Mouse (Mus musculus): Measurements from ENCODE around the gene Mucl3.

DNA sequence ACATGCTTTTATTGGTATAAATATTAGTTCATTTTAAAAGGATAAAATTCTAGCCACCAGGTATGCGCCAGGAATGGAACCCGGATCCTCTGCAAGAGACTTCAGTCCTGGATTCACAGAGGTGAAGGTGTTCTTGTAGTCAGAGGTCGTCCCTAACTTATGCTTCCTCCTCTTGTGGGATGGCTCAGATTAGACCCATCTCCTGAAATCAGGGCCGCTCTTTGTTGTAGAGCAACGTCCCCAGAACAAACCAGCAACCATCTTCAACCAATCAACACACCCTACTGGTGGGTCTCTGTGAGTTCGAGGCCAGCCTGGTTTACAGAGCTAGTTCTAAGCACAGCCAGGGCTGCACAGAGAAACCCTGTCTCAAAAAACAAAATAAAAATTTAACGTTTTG lies 49.0 kb downstream of the Mucl3 start:
- TF ChIP-seq CTCF (IDR thresholded peaks at IDR 0.05) (no peak), POLR2A (IDR thresholded peaks at IDR 0.05; ENCODE audit: insufficient read depth, low read depth, low read length) (no peak), EP300 (IDR thresholded peaks at IDR 0.05; ENCODE audit: insufficient read depth, low read depth, low read length) (no peak)
